Mouse (Mus musculus) liver, adult 2 months (tissue): ENCODE results near the gene Glt6d1. TPM values are rescaled to one million over a fixed set of nuclear protein-coding genes. Genes with fewer than 3 reads are reported as not detected.
A peak's percentile ranks its signal among the peaks of the same experiment; 100 is the strongest.

Experiments used
- DNase-seq: peaks from one replicate; pipeline ENCODE4 v3.0.0-alpha.2; 2011; ENCODE audit warnings: low read depth, low spot score; ENCODE audit errors: extremely low read depth
- H3K27ac ChIP-seq: fragments of 200-500 bp; replicated peaks from 2 replicates; pipeline ENCODE4 v1.5.1; 2012; ENCODE audit warnings: low read depth, mild to moderate bottlenecking, control low read depth, inconsistent platforms, low read length; ENCODE audit not compliant: insufficient read depth
- H3K27me3 ChIP-seq: fragments of 200-500 bp; 2 replicates; pipeline ENCODE4 v1.6.1; 2012; ENCODE audit warnings: mild to moderate bottlenecking, moderate library complexity, low read length, inconsistent platforms; ENCODE audit not compliant: control insufficient read depth, insufficient read depth
- H3K36me3 ChIP-seq: fragments of 200-500 bp; 2 replicates; pipeline ENCODE4 v1.6.1; 2012; ENCODE audit warnings: low read length, inconsistent platforms; ENCODE audit not compliant: control insufficient read depth, insufficient read depth
- H3K4me1 ChIP-seq: fragments of 200-500 bp; 2 replicates; pipeline ENCODE4 v1.6.1; 2011; ENCODE audit warnings: low read length; ENCODE audit not compliant: control insufficient read depth, insufficient read depth
- H3K4me3 ChIP-seq: fragments of 200-500 bp; 2 replicates; pipeline ENCODE4 v1.5.1; 2011; ENCODE audit warnings: low read depth, mild to moderate bottlenecking, control low read depth, low read length, moderate library complexity; ENCODE audit not compliant: insufficient read depth
- H3K79me2 ChIP-seq: fragments of 200-500 bp; 2 replicates; pipeline ENCODE4 v1.6.1; 2012; ENCODE audit warnings: inconsistent platforms, mild to moderate bottlenecking, low read length, moderate library complexity; ENCODE audit not compliant: control insufficient read depth, insufficient read depth
- H3K9ac ChIP-seq: fragments of 200-500 bp; 2 replicates; pipeline ENCODE4 v1.6.1; 2012; ENCODE audit warnings: low read depth, mild to moderate bottlenecking, control low read depth, inconsistent platforms, low read length
- CTCF ChIP-seq: fragments of 200-500 bp; IDR thresholded peaks from 2 replicates; pipeline ENCODE4 v1.5.1; 2011; ENCODE audit warnings: low read depth, low read length, control low read depth
- POLR2A ChIP-seq: fragments of 200-500 bp; IDR thresholded peaks from 2 replicates; pipeline ENCODE4 v1.6.1; 2011; ENCODE audit warnings: low read length, control low read depth; ENCODE audit not compliant: insufficient read depth; ENCODE audit errors: extremely low read depth
- WGBS: fragments of 180-500 bp; shearing (Covaris S2); methylation state at CpG from one replicate; pipeline ENCODE4 v1.1.7; 2018; 5-methylcytosine and 5-hydroxymethylcytosine counted together
- polyA plus RNA-seq: library from polyadenylated mRNA; depleted of rRNA; stranded (reverse); fragments of >200 nt; gene quantifications from 2 replicates; pipeline ENCODE4 v1.2.3, GENCODE M21; 2012
- total RNA-seq: library from RNA; depleted of rRNA; stranded (reverse); fragments of >200 nt; gene quantifications from 2 replicates; pipeline ENCODE4 v1.2.3, GENCODE M21; 2014

The Glt6d1 gene
- total and polyA plus RNA-seq, 2 experiments: not detected

DNA sequence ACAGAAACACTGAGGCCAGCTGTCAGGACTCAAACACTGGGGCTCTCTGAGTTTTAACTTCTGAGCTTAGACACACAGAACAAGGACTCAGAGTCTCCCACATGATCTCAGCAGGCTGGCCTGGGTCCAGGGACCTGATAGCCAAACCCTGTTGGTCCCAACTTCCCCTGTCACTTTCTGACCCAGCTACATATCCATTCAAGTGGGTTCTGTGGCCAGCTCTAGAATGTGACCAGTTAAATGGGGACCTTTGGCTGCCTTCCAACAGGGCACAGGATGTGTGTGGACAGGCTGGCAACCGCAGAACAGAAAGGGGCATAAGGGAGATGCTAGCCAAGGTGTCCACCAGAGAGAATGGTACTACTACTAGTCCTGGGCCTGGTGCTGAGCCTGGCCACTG lies 7.2 kb upstream of the Glt6d1 start, which contains the start of gene Lcn9:
Lcn9 (plus strand) TSS at position 348 of the 400 bp plus-strand sequence.
- no peaks in the 10 kb centered on the region for H3K79me2 ChIP-seq
- H3K27me3 ChIP-seq: peaks cover 3% of the 10 kb centered on the region; the same call in 1 of the 2 replicates
- 74% methylated on average over 1 of the region's 1 CpGs for WGBS
- no peak within 1 kb of the TSS for H3K27ac ChIP-seq
- no peaks in the 10 kb centered on the region for H3K36me3 ChIP-seq
- no peaks in the 10 kb centered on the region for H3K4me1 ChIP-seq
- no peak for DNase-seq
- H3K4me3 ChIP-seq: no peak within 1 kb of the TSS
- TF ChIP-seq POLR2A (no peak), CTCF (no peak)
- no peak within 1 kb of the TSS for H3K9ac ChIP-seq

DNA sequence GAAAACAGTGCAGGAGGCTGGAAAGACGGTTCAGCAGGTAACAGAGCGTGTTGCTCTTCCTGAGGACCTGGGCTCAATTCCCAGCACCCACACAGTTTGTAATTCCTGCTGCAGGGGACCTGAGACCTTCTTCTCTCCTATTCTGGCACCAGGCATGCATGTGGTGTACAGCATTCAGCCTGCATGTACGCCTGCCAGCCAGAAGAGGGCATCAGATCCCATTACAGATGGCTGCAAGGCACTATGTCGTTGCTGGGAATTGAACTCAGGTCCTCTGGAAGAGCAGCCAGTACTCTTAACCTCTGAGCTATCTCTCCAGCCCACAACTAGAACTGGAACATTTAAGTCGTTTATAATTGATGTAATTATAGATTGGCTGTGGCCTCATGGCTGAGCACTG lies 2.3 kb downstream of the Glt6d1 start:
- Histone ChIP-seq H3K79me2 (no peaks in the 10 kb centered on the region), H3K4me1 (peaks cover 5% of the 10 kb centered on the region), H3K27me3 (no peaks in the 10 kb centered on the region), H3K27ac (no peak overlapping the region), H3K36me3 (no peaks in the 10 kb centered on the region), H3K9ac (no peak overlapping the region), H3K4me3 (no peak overlapping the region)
- DNase-seq: no peak
- peak; percentile 42; the same call in 1 of the 2 replicates for TF ChIP-seq CTCF
- TF ChIP-seq POLR2A: no peak
- WGBS: 92% methylated on average over 5 of the region's 5 CpGs

DNA sequence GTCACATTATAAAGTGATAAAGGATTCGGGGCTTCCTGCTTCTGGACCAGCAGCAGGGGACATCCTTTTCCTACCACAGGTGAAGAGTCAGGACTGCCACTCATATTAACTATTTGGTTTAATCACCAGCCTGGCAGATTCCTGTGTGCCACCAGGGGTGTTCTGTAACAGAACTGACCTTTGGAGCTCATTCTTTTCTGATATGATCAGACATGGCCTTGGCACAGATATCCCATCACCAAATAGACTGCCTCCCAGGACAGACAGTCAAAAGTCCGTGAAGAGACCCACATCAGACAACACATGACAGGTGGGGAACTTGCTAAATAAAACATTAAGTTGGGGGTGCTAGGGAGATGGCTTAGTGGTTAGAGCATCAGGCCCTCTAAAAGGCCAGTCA lies 3.9 kb downstream of the Glt6d1 start:
- Histone ChIP-seq H3K27me3 (no peaks in the 10 kb centered on the region), H3K27ac (no peak overlapping the region), H3K36me3 (no peaks in the 10 kb centered on the region), H3K4me1 (peaks cover 5% of the 10 kb centered on the region), H3K79me2 (no peaks in the 10 kb centered on the region), H3K9ac (no peak overlapping the region), H3K4me3 (no peak overlapping the region)
- no peak for TF ChIP-seq CTCF
- no peak for TF ChIP-seq POLR2A
- WGBS: 38% methylated on average over 2 of the region's 2 CpGs
- DNase-seq: peak; percentile 70

DNA sequence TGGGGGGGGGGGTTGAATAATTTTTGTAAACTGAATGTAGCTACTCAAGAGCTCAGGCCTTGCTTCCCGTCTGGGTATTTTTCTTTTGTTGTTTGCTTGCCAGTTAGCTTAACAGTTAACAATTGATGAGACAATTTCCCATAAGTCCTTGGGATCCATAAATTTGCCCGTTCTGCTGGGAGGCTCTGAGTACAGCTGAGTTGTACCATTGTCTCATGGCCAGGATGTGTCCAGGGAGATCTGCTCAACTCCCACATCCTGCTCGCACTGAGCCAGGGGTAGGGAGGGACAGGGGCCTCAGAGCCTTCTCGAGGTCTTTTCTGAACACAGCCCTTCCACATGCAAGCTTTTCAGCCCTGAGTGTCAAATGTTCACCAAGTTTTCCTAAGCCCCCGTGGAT lies 17.6 kb downstream of the Glt6d1 start:
- TF ChIP-seq CTCF: no peak
- no peak for TF ChIP-seq POLR2A
- Histone ChIP-seq H3K4me3 (no peak overlapping the region), H3K36me3 (no peaks in the 10 kb centered on the region), H3K4me1 (no peaks in the 10 kb centered on the region), H3K27ac (no peak overlapping the region), H3K79me2 (no peaks in the 10 kb centered on the region), H3K9ac (no peak overlapping the region), H3K27me3 (no peaks in the 10 kb centered on the region)
- no peak for DNase-seq
- WGBS: 53% methylated on average over 5 of the region's 5 CpGs

DNA sequence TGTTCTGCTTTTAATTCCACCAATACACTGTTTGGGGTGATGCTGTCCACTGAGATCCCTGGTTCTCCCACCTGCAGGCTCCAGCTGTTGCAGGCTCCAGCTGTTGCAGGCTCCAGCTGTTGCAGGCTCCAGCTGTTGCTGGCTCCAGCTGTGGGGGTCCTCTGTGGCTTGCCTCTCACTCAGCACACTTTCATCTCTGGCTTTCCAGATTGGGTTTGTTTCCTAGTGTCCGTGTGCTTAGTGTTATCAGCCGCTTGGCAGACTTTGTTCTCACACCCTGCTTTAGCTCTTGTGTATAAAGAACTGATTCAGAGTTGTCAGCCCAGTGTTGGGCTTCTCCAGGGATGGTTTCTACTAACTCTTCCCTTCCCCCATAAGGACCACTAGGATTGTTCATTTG lies 18.0 kb downstream of the Glt6d1 start:
- Histone ChIP-seq H3K27me3 (no peaks in the 10 kb centered on the region), H3K27ac (no peak overlapping the region), H3K79me2 (no peaks in the 10 kb centered on the region), H3K36me3 (no peaks in the 10 kb centered on the region), H3K4me3 (no peak overlapping the region), H3K4me1 (no peaks in the 10 kb centered on the region), H3K9ac (no peak overlapping the region)
- DNase-seq: no peak
- no peak for TF ChIP-seq CTCF
- 29% methylated on average over 2 of the region's 2 CpGs for whole genome bisulfite sequencing

DNA sequence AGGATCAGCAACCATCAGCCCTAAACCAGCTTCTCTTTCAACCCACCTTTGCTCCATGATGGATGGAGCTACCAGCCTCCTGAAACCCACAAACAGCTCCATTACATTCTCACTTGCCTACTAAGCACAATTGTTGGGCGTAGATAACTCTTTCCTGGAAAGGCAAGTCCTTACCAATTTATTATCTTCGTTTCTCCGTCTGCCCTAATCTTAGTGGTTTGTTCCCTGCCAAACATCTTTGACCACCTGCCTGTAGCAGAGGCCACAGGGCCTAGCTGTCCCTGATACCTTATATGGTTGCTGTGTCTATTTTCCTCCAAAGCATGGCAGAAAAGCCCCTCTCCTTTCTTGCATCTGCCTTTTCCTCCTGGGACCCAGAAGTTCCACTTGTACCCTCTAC lies 26.6 kb downstream of the Glt6d1 start:
- WGBS: 79% methylated on average over 3 of the region's 3 CpGs
- H3K4me3 ChIP-seq: no peak overlapping the region
- no peak for TF ChIP-seq POLR2A
- no peak for TF ChIP-seq CTCF
- no peaks in the 10 kb centered on the region for H3K4me1 ChIP-seq
- no peak overlapping the region for H3K27ac ChIP-seq
- no peak for DNase-seq
- H3K9ac ChIP-seq: no peak overlapping the region
- H3K36me3 ChIP-seq: no peaks in the 10 kb centered on the region
- no peaks in the 10 kb centered on the region for H3K79me2 ChIP-seq
- peaks cover 4% of the 10 kb centered on the region; the same call in 1 of the 2 replicates for H3K27me3 ChIP-seq
